Mouse (Mus musculus): ENCODE results near the gene Ildr2.
A peak's percentile ranks its signal among the peaks of the same experiment; 100 is the strongest.

Gene Ildr2

GRCm38 (mm10) chr1:166342060-166342459 lies 88.1 kb downstream of the Ildr2 start:
- DNase-seq (ENCODE audit: low read depth, low spot score): no peak

- DNase-seq (ENCODE audit: low read depth, low spot score): no peak
These were observed 88.6 kb downstream of the Ildr2 start for GRCm38 (mm10) chr1:166342539-166342938.

- DNase-seq (ENCODE audit: low read depth, low spot score): no peak
These were observed 89.6 kb downstream of the Ildr2 start for GRCm38 (mm10) chr1:166343586-166343985.

GRCm38 (mm10) chr1:166344300-166345077 lies 90.5 kb downstream of the Ildr2 start:
- peak; percentile 13 for DNase-seq (ENCODE audit: low read depth, low spot score)

- DNase-seq (ENCODE audit: low read depth, low spot score): no peak
These were observed 91.7 kb downstream of the Ildr2 start for GRCm38 (mm10) chr1:166345602-166346001.

- no peak for DNase-seq (ENCODE audit: low read depth, low spot score)
These were observed 93.0 kb downstream of the Ildr2 start for GRCm38 (mm10) chr1:166346906-166347305.

- no peak for DNase-seq (ENCODE audit: low read depth, low spot score)
These were observed 95.4 kb downstream of the Ildr2 start for GRCm38 (mm10) chr1:166349341-166349740.

- no peak for DNase-seq (ENCODE audit: low read depth, low spot score)
These were observed 95.8 kb downstream of the Ildr2 start for GRCm38 (mm10) chr1:166349751-166350150.

- DNase-seq (ENCODE audit: low read depth, low spot score): peak; percentile 63
These were observed 106.4 kb downstream of the Ildr2 start for GRCm38 (mm10) chr1:166360157-166360855.

- DNase-seq (ENCODE audit: low read depth, low spot score): no peak
These were observed 107.0 kb downstream of the Ildr2 start for GRCm38 (mm10) chr1:166360896-166361295.

- DNase-seq (ENCODE audit: low read depth, low spot score): no peak
These were observed 107.9 kb downstream of the Ildr2 start for GRCm38 (mm10) chr1:166361842-166362241.

- DNase-seq (ENCODE audit: low read depth, low spot score): no peak
These were observed 108.7 kb downstream of the Ildr2 start for GRCm38 (mm10) chr1:166362659-166363058.

- DNase-seq (ENCODE audit: low read depth, low spot score): no peak
These were observed 109.2 kb downstream of the Ildr2 start for GRCm38 (mm10) chr1:166363122-166363521.

Measured in R1 (cell line).